Mouse (Mus musculus) midbrain, postnatal 0 days (tissue): ENCODE measurements at regions not wholly inside any gene's neighbourhood (a gene's known extent, or its start where the extent isn't known, plus 50 kb on each side); places are given as distances from the start of the nearest gene placed in this dataset.

ENCODE experiments used
- ATAC-seq: fragments of 200-750 bp; cut with Nextera tagmentation; 2 replicates; pipeline ENCODE4 v1.8.0; 2017; ENCODE audit warnings: moderate number of reproducible peaks, mild to moderate bottlenecking, moderate TSS enrichment, moderate library complexity; ENCODE audit not compliant: low FRiP score
- DNase-seq: peaks from one replicate; pipeline ENCODE4 v3.0.0-alpha.2; 2015; ENCODE audit warnings: low spot score
- H3K27ac ChIP-seq: fragments of 300-500 bp; sonication (generic); 2 replicates; pipeline ENCODE4 v1.5.1; 2014; ENCODE audit warnings: low read depth, mild to moderate bottlenecking, low read length, mixed read lengths
- H3K27me3 ChIP-seq: fragments of 300-500 bp; sonication (generic); 2 replicates; pipeline ENCODE4 v1.6.1; 2014; ENCODE audit warnings: low read length, control low read depth, mixed read lengths; ENCODE audit not compliant: insufficient read depth
- H3K36me3 ChIP-seq: fragments of 300-500 bp; sonication (generic); 2 replicates; pipeline ENCODE4 v1.6.1; 2014; ENCODE audit warnings: low read length, control low read depth, mixed read lengths; ENCODE audit not compliant: insufficient read depth
- H3K4me1 ChIP-seq: fragments of 300-500 bp; sonication (generic); 2 replicates; pipeline ENCODE4 v1.6.1; 2014; ENCODE audit warnings: mild to moderate bottlenecking, control low read depth, antibody characterized with exemption, low read length, mixed read lengths; ENCODE audit not compliant: insufficient read depth
- H3K4me2 ChIP-seq: fragments of 300-500 bp; sonication (generic); 2 replicates; pipeline ENCODE4 v1.6.1; 2014; ENCODE audit warnings: low read depth, mild to moderate bottlenecking, low read length, mixed read lengths; ENCODE audit not compliant: poor library complexity, severe bottlenecking
- H3K4me3 ChIP-seq: fragments of 300-500 bp; sonication (generic); 2 replicates; pipeline ENCODE4 v1.5.1; 2014; ENCODE audit warnings: low read depth, mild to moderate bottlenecking, low read length, moderate library complexity
- H3K9ac ChIP-seq: fragments of 300-500 bp; sonication (generic); replicated peaks from 2 replicates; pipeline ENCODE4 v1.6.1; 2014; ENCODE audit warnings: mild to moderate bottlenecking, low read length, moderate library complexity, mixed read lengths; ENCODE audit not compliant: poor library complexity, severe bottlenecking
- H3K9me3 ChIP-seq: fragments of 300-500 bp; sonication (generic); 2 replicates; pipeline ENCODE4 v1.6.1; 2016; ENCODE audit warnings: low read length, control low read depth
- CTCF ChIP-seq: IDR thresholded peaks from 2 replicates; pipeline ENCODE4 v1.5.1; 2016; ENCODE audit warnings: antibody characterized with exemption, mild to moderate bottlenecking
- WGBS: fragments of 180-500 bp; shearing (Covaris S2); extraction: QIAGEN DNeasy Blood & Tissue Kit; methylation state at CpG from one replicate; pipeline ENCODE4 v1.1.7; 2014; 5-methylcytosine and 5-hydroxymethylcytosine counted together

DNA sequence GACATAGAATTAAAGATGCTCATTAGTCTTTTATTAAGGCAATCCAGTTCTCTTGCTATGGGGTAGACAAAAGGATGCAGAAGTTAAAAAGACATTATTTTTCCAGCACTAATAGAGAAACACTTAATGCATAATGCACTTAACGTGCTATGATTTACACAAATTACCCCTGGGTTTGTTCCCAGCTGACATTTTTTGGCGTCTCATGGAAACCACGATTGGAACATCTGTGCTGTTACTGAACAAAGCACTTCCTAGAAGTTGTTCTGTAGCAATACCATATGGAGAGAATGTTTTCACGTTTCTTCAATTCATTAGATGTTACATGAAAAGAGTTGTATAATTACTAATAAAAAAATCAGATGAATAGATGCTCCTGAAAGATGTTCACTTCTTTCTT is 635.2 kb downstream of the Gm597 start:
- ATAC-seq (no peak), DNase-seq (peak; percentile 30)
- Histone ChIP-seq H3K4me2 (no peak overlapping the region), H3K4me3 (no peak overlapping the region), H3K36me3 (no peaks in the 10 kb centered on the region), H3K27me3 (no peaks in the 10 kb centered on the region), H3K9me3 (no peaks in the 10 kb centered on the region), H3K27ac (no peak overlapping the region), H3K4me1 (no peaks in the 10 kb centered on the region), H3K9ac (no peak overlapping the region)
- no peak for TF ChIP-seq CTCF
- 59% methylated on average over 4 of the region's 4 CpGs for WGBS

DNA sequence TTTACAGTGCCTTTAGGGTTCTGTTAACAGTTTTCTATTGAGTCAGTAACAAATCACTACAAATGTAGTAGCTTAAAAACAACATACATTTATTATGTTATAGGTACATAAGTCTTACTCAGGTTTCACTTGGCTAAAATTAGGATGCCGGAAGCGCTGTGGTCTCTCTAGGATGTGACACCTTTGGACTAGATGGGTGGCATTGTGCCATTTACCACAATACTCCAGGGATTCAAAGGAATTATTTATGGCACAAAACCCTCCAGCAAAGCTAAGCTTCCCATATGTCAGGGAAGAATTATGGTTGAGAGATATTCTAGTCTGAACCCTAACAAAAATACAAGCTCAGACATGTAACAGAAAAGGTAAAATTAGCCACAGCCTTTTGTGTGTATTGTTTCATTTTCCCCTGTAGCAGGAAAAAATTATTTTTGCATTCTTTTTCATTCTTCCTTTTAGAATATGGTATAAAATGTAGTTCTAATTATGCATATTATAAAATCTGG is 678.0 kb downstream of the Gm597 start:
- TF ChIP-seq CTCF: no peak
- Histone ChIP-seq H3K4me3 (no peak overlapping the region), H3K36me3 (no peaks in the 10 kb centered on the region), H3K27ac (no peak overlapping the region), H3K9me3 (no peaks in the 10 kb centered on the region), H3K27me3 (no peaks in the 10 kb centered on the region), H3K9ac (no peak overlapping the region), H3K4me1 (no peaks in the 10 kb centered on the region), H3K4me2 (no peak overlapping the region)
- ATAC-seq: no peak
- WGBS: 81% methylated on average over 2 of the region's 2 CpGs
- DNase-seq: peak; percentile 32

DNA sequence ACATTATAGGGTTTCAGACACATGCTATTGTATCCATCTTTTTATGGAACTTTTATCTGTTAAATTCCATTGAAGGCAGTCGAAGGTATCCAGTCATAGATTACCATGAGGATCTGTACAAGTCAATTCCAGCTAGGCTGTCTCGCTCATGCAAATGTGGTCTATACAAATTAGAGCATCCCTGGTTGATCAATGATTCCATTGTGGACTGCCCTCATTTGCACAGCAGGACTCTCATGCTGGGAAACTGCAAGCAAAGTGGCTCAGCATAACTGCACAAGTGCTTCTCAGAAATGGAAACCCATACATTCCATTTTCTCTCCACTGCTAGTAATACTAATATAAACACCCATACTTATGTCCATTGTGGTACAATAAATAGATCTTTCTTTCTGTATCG is 695.6 kb downstream of the Gm597 start:
- Histone ChIP-seq H3K9ac (no peak overlapping the region), H3K36me3 (no peaks in the 10 kb centered on the region), H3K9me3 (no peaks in the 10 kb centered on the region), H3K4me3 (no peak overlapping the region), H3K27ac (no peak overlapping the region), H3K4me2 (no peak overlapping the region), H3K4me1 (no peaks in the 10 kb centered on the region), H3K27me3 (no peaks in the 10 kb centered on the region)
- ATAC-seq (no peak), DNase-seq (no peak)
- no peak for TF ChIP-seq CTCF
- 58% methylated on average over 3 of the region's 3 CpGs for WGBS

DNA sequence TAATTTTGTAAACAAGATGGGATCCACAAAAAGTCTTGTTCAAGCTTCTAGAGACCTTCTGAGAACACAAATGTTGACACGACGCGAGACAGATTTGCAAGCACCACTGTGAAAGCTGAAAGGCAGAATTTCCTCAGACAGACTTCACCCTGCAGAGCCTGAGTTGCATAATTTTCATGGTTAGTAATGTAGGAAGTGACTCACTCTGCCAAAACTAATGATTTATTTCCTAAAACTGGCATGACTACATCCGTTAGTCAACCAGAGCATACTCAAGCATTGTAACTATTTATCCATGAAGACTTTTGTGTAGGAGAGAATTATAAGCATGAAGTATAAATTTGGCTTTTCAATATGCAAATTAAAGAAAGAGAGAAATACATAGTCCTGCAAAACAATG is 726.1 kb downstream of the Gm597 start:
- TF ChIP-seq CTCF: no peak
- H3K9ac ChIP-seq: no peak overlapping the region

DNA sequence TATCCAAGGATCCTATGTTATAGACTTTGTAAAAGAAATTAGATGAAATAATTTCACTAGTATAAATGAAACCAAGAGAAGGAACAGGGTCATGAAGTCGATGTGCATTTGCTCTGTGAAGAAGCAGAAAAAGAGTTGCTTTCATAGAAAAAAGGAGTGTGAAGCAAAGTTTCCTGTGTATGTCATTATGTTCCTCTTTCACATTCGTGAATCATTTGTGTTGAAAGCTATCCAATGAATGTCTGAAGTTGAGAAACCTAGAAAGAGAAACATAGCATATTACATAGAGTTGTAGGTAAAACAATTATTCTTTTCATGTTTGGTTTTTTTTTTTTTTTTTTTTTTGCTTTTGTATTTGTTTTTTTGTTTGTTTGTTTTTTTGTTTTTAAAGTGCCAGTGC is 732.1 kb downstream of the Gm597 start:
- Histone ChIP-seq H3K4me3 (no peak overlapping the region), H3K4me1 (no peaks in the 10 kb centered on the region), H3K27ac (no peak overlapping the region), H3K9ac (no peak overlapping the region), H3K9me3 (no peaks in the 10 kb centered on the region), H3K4me2 (no peak overlapping the region), H3K27me3 (no peaks in the 10 kb centered on the region), H3K36me3 (no peaks in the 10 kb centered on the region)
- DNase-seq: no peak
- no peak for TF ChIP-seq CTCF
- no peak for ATAC-seq
- 75% methylated on average over 2 of the region's 2 CpGs for WGBS

More for the DNA sequence above, 726.1 kb downstream of the Gm597 start:
- Histone ChIP-seq H3K4me2 (no peak overlapping the region), H3K27me3 (no peaks in the 10 kb centered on the region), H3K36me3 (no peaks in the 10 kb centered on the region), H3K4me3 (no peak overlapping the region), H3K4me1 (no peaks in the 10 kb centered on the region), H3K27ac (no peak overlapping the region), H3K9me3 (no peaks in the 10 kb centered on the region)
- DNase-seq (peak; percentile 6), ATAC-seq (no peak)
- WGBS: 79% methylated on average over 4 of the region's 4 CpGs

DNA sequence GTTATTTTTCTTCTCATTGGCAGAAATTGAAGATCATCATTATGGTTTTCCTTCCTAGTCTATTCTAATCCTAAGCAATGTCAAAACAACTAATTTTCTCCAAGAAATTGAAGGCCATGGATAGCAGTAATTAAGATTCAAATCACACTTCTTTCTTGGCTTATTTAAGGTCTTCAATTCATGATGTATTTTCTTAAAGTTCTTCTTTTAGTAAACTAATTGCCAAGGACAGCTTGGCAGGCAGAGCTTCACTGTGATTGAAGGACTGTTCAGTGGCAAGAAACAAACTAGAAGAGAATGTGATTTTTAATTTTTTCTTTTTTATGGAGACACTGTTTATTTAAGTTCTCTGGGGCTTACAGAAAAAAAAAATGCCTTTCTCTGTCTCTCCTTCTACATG is 732.7 kb downstream of the Gm597 start:
- H3K9ac ChIP-seq: no peak overlapping the region
- H3K27ac ChIP-seq: no peak overlapping the region
- TF ChIP-seq CTCF: no peak
- no peaks in the 10 kb centered on the region for H3K27me3 ChIP-seq
- no peak overlapping the region for H3K4me3 ChIP-seq
- H3K9me3 ChIP-seq: no peaks in the 10 kb centered on the region
- no peaks in the 10 kb centered on the region for H3K36me3 ChIP-seq
- DNase-seq: no peak
- ATAC-seq: no peak
- H3K4me2 ChIP-seq: no peak overlapping the region
- H3K4me1 ChIP-seq: no peaks in the 10 kb centered on the region
